Mouse (Mus musculus) CH12.LX (cell line): Measurements from ENCODE around the gene Golga4. TPM values are rescaled to one million over a fixed set of nuclear protein-coding genes. Genes with fewer than 3 reads are reported as not detected.

Source experiments
- DNase-seq: peaks from one replicate; pipeline ENCODE4 v3.0.0-alpha.2; 2013; ENCODE audit errors: extremely low read depth
- H3K27ac ChIP-seq: 2 replicates; pipeline ENCODE4 v1.5.1; 2012; ENCODE audit warnings: low read depth, mild to moderate bottlenecking, control low read depth, moderate library complexity; ENCODE audit not compliant: insufficient read depth
- H3K27me3 ChIP-seq: replicated peaks from 2 replicates; pipeline ENCODE3; 2012; ENCODE audit warnings: inconsistent platforms
- H3K36me3 ChIP-seq, 2 experiments: replicated peaks in 1 of 2; 2 replicates each; pipeline versions ENCODE3 to v1.6.1; 2012; ENCODE audit warnings: inconsistent platforms in 1 of 2, low read length in 1 of 2, mild to moderate bottlenecking in 1 of 2, mixed read lengths in 1 of 2, moderate library complexity in 1 of 2; ENCODE audit not compliant: control insufficient read depth in 1 of 2, insufficient read depth in 1 of 2
- H3K4me1 ChIP-seq, 2 experiments: 2 replicates each; pipeline ENCODE4 v1.6.1; 2012; ENCODE audit warnings: inconsistent platforms in 1 of 2, moderate library complexity in 1 of 2; ENCODE audit not compliant: insufficient read depth in 2 of 2, control insufficient read depth in 1 of 2
- H3K4me2 ChIP-seq: 2 replicates; pipeline ENCODE4 v1.6.1; 2012; ENCODE audit warnings: low read depth, mild to moderate bottlenecking, control low read depth; ENCODE audit not compliant: poor library complexity, insufficient read depth, severe bottlenecking
- H3K4me3 ChIP-seq, 3 experiments: fragments of 150-350 bp in 1 of 3; sonication (generic) in 1 of 3; replicated peaks in 1 of 3; 2 replicates each; pipeline versions ENCODE3 to v1.5.1; 2011 to 2012; ENCODE audit warnings: low read depth in 2 of 3, low read length in 2 of 3, mild to moderate bottlenecking in 2 of 3, moderate library complexity in 2 of 3, control low read depth in 1 of 3, improper control_type of control experiment in 1 of 3, inconsistent platforms in 1 of 3, mixed read lengths in 1 of 3; ENCODE audit not compliant: poor library complexity in 1 of 3
- H3K79me2 ChIP-seq: replicated peaks from 2 replicates; pipeline ENCODE4 v1.6.1; 2012; ENCODE audit warnings: mild to moderate bottlenecking, moderate library complexity; ENCODE audit not compliant: control insufficient read depth, poor library complexity, insufficient read depth, severe bottlenecking; ENCODE audit errors: extremely low read depth
- H3K9ac ChIP-seq: 2 replicates; pipeline ENCODE4 v1.6.1; 2012; ENCODE audit warnings: low read depth, mild to moderate bottlenecking, control low read depth, moderate library complexity; ENCODE audit not compliant: insufficient read depth
- H3K9me3 ChIP-seq: replicated peaks from 2 replicates; pipeline ENCODE3; 2012; ENCODE audit warnings: low read length, inconsistent platforms, mixed read lengths
- CHD1 ChIP-seq: IDR thresholded peaks from 2 replicates; pipeline ENCODE4 v1.6.1; 2012; ENCODE audit warnings: low read depth, low read length, improper control_type of control experiment, inconsistent platforms
- EP300 ChIP-seq: IDR thresholded peaks from 2 replicates; pipeline ENCODE4 v1.6.1; 2011; ENCODE audit warnings: low read length, improper control_type of control experiment
- ETS1 ChIP-seq: conservative IDR thresholded peaks from 2 replicates; pipeline ENCODE4 v1.6.1; 2012; ENCODE audit warnings: low read depth, mild to moderate bottlenecking, inconsistent platforms, low read length, improper control_type of control experiment, moderate library complexity
- JUN ChIP-seq: IDR thresholded peaks from 2 replicates; pipeline ENCODE4 v1.6.1; 2011; ENCODE audit warnings: low read depth, mild to moderate bottlenecking, low read length, improper control_type of control experiment, moderate library complexity; ENCODE audit not compliant: insufficient read depth
- MAFK ChIP-seq: IDR thresholded peaks from 2 replicates; pipeline ENCODE4 v1.6.1; 2011; ENCODE audit warnings: low read length, improper control_type of control experiment; ENCODE audit not compliant: insufficient replicate concordance
- MXI1 ChIP-seq: IDR thresholded peaks from 2 replicates; pipeline ENCODE4 v1.6.1; 2011; ENCODE audit warnings: mild to moderate bottlenecking, low read depth, low read length, improper control_type of control experiment
- NELFE ChIP-seq: IDR thresholded peaks from 2 replicates; pipeline ENCODE4 v1.6.1; 2011; ENCODE audit warnings: low read depth, low read length, improper control_type of control experiment
- NRF1 ChIP-seq: IDR thresholded peaks from 2 replicates; pipeline ENCODE4 v1.6.1; 2014; ENCODE audit warnings: low read depth, mild to moderate bottlenecking, inconsistent platforms, low read length, improper control_type of control experiment, moderate library complexity
- POLR2A ChIP-seq: IDR thresholded peaks from 2 replicates; pipeline ENCODE4 v1.6.1; 2011; ENCODE audit warnings: low read depth, mild to moderate bottlenecking, improper control_type of control experiment, low read length
- RAD21 ChIP-seq: IDR thresholded peaks from 2 replicates; pipeline ENCODE4 v1.6.1; 2011; ENCODE audit warnings: low read depth, mild to moderate bottlenecking, low read length, improper control_type of control experiment, moderate library complexity
- RCOR1 ChIP-seq: conservative IDR thresholded peaks from 2 replicates; pipeline ENCODE4 v1.6.1; 2012; ENCODE audit warnings: low read depth, mild to moderate bottlenecking, inconsistent platforms, low read length, improper control_type of control experiment
- SMC3 ChIP-seq: IDR thresholded peaks from 2 replicates; pipeline ENCODE4 v1.6.1; 2011; ENCODE audit warnings: low read depth, low read length, improper control_type of control experiment
- UBTF ChIP-seq: IDR thresholded peaks from 2 replicates; pipeline ENCODE4 v1.6.1; 2012; ENCODE audit warnings: low read depth, mild to moderate bottlenecking, inconsistent platforms, low read length, improper control_type of control experiment, moderate library complexity
- ZC3H11A ChIP-seq: IDR thresholded peaks from 2 replicates; pipeline ENCODE4 v1.6.1; 2012; ENCODE audit warnings: low read depth, mild to moderate bottlenecking, inconsistent platforms, low read length, improper control_type of control experiment
- ZKSCAN1 ChIP-seq: IDR thresholded peaks from 2 replicates; pipeline ENCODE4 v1.6.1; 2012; ENCODE audit warnings: low read depth, inconsistent platforms, low read length, improper control_type of control experiment, borderline replicate concordance
- dilution Hi-C: fragments of 300-500 bp; cut with MboI; formaldehyde crosslinking; loops from 2 replicates; pipeline ENCODE4 v1.14.3; 2020; ENCODE audit warnings: low sequenced_read_pairs; ENCODE audit not compliant: extremely low pct_unique_long_range_greater_than_20kb, extremely low pct_ligation_motif_present
- in situ Hi-C: fragments of 300-500 bp; cut with MboI; formaldehyde crosslinking; loops from 3 replicates; pipeline ENCODE4 v1.14.3; 2019; ENCODE audit warnings: low sequenced_read_pairs, low pct_ligation_motif_present, low pct_unique_long_range_greater_than_20kb, mixed read lengths
- polyA plus RNA-seq: library from polyadenylated mRNA; unstranded; fragments of >175 nt; gene quantifications from 2 replicates; pipeline ENCODE4 v1.2.1, GENCODE M21; 2012; ENCODE audit warnings: low read depth; ENCODE audit not compliant: insufficient read length
- total RNA-seq, 2 experiments: library from RNA; depleted of rRNA; stranded (reverse); fragments of 300-350 nt in 1 of 2; fragments of >200 nt in 1 of 2; gene quantifications; 2 replicates each; pipeline ENCODE4 v1.2.3; 2012 to 2014

Gene Golga4
- total and polyA plus RNA-seq, 3 experiments = 23.7 to 37.2 (median 33.1) TPM

- no peaks in the 10 kb centered on the region for H3K79me2 ChIP-seq
- H3K27me3 ChIP-seq = no peaks in the 10 kb centered on the region
- H3K4me3 ChIP-seq = no peak overlapping the region
- H3K9me3 ChIP-seq = no peaks in the 10 kb centered on the region
- H3K4me2 ChIP-seq = no peak overlapping the region
- in situ Hi-C loops = loop anchor here (25.0 kb wide), 2 partner anchors 327 to 477 kb away; partner anchors contain the start of gene Vill
- no peak overlapping the region for H3K27ac ChIP-seq
- dilution Hi-C loops = no loop called here
- TF ChIP-seq ZKSCAN1 (no peak), UBTF (no peak), ZC3H11A (no peak), SMC3 (no peak), MAFK (0 out of 2 replicates have a peak, but pooled peaks have one; percentile 27), ETS1 (no peak)
- peaks cover 0 to 16% of the 10 kb centered on the region in 2 experiments; a peak in 2 of 4 replicates for H3K4me1 ChIP-seq
- peaks cover 16 to 62% of the 10 kb centered on the region in 2 experiments for H3K36me3 ChIP-seq
- no peak overlapping the region for H3K9ac ChIP-seq
- no peak for DNase-seq
These were observed 78.8 kb downstream of the Golga4 start for GRCm38 (mm10) chr9:118584838-118585237.

GRCm38 (mm10) chr9:118585998-118586397 is 79.9 kb downstream of the Golga4 start:
- no peak for DNase-seq
- no peak overlapping the region for H3K27ac ChIP-seq
- in situ Hi-C loops (loop anchor here (25.0 kb wide), 2 partner anchors 326 to 476 kb away; partner anchors contain the start of gene Vill), dilution Hi-C loops (no loop called here)
- no peaks in the 10 kb centered on the region for H3K9me3 ChIP-seq
- H3K27me3 ChIP-seq = no peaks in the 10 kb centered on the region
- H3K36me3 ChIP-seq = peaks cover 9 to 51% of the 10 kb centered on the region in 2 experiments
- peaks cover 0 to 16% of the 10 kb centered on the region in 2 experiments; a peak in 2 of 4 replicates for H3K4me1 ChIP-seq
- H3K9ac ChIP-seq = no peak overlapping the region
- no peak overlapping the region for H3K4me3 ChIP-seq
- no peak overlapping the region for H3K4me2 ChIP-seq
- H3K79me2 ChIP-seq = no peaks in the 10 kb centered on the region
- TF ChIP-seq RAD21 (no peak), MXI1 (no peak), POLR2A (no peak), NELFE (no peak), NRF1 (no peak)

GRCm38 (mm10) chr9:118587115-118587514 is 81.0 kb downstream of the Golga4 start:
- dilution Hi-C loops = no loop called here

More at GRCm38 (mm10) chr9:118587115-118587514, 81.0 kb downstream of the Golga4 start:
- no peaks in the 10 kb centered on the region for H3K27me3 ChIP-seq
- H3K9me3 ChIP-seq = no peaks in the 10 kb centered on the region
- peaks cover 0 to 16% of the 10 kb centered on the region in 2 experiments; a peak in 2 of 4 replicates for H3K4me1 ChIP-seq
- no peak overlapping the region for H3K27ac ChIP-seq
- peaks cover 9 to 41% of the 10 kb centered on the region in 2 experiments for H3K36me3 ChIP-seq
- no peak for DNase-seq
- no peak overlapping the region for H3K9ac ChIP-seq
- in situ Hi-C loops = loop anchor here (25.0 kb wide), 2 partner anchors 325 to 475 kb away; partner anchors contain the start of gene Vill
- no peaks in the 10 kb centered on the region for H3K79me2 ChIP-seq
- TF ChIP-seq EP300 (no peak), CHD1 (no peak), POLR2A (no peak), RCOR1 (no peak), JUN (no peak)
- H3K4me2 ChIP-seq = no peak overlapping the region
- H3K4me3 ChIP-seq = no peak overlapping the region
